Mouse (Mus musculus): Measurements from ENCODE around the gene Cpsf2.
"Not testable (repeated sequence)": the region's sequence is repeated elsewhere in the genome, so short reads cannot be mapped to it uniquely, and the experiment has no call there.

The Cpsf2 gene

DNA sequence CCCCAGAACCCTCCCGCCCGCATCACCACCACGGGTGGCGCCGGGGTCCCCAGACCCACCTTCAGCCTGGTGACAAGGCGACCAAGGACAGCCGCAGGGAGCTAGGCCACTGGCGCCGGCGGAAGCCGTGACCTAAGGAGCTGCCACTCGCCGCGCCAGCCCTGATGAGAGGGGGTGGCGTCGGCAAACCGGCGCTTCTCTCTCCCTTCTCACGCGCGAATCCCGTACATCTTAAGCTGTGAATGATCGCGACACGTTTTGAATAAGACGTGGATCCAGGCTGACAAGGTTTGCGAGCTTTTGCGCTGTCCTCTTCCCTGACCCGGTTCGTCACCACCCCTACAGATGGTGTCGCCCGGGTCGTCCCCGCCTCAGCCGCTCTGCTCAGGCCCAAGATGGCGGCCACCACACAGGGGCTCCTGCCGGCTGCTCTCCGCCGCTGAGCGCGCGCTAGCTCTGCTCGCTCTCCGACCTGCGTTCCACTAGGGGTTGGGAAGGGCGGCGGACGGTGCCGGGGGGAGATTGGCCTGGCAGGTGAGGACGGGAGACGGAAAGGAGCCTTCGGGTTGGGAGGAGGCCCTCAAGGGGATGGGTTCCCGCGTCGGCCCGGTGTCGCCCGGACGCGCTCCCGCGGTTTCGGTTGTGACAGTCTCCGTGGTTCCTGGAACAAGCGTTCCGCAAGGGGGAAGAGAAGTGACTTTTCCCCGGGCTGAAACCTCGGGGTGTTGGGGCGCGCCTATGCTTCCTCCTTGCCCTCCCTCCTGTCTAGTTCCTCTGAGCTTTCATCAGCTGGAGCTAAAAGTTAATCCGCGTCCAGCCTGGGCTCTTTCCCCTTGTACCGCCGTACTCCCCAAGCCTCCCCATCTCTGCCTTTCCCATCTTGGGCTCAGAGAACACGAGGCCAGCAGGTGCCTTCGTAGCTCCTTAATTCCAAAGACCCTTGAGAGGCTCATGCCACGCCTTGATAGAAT is at the start of gene Cpsf2:
Cpsf2 (plus strand) TSS at position 388 of the 971 bp plus-strand sequence.
- DNase-seq (ENCODE audit: low spot score) = peak; percentile 87

DNA sequence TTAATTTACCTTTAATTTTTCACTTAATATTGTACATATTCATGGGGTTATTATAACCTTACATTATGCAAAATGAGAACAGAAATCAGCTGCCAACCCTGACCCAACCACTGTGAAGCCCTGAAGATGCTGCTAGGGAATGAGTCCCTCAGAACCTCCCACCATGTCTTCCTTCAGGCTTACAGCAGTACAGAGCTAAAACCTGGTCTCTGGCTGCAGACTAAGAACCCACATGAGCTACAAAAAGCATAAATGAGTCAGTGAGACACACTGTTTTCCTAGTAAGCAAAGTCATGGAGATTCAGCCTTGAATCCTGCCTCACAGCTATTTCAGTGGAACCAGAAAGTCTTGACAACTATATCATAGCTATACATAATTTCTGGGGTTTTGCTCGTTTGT is 47.4 kb upstream of the Cpsf2 start:
- DNase-seq (ENCODE audit: low spot score) = no peak

DNA sequence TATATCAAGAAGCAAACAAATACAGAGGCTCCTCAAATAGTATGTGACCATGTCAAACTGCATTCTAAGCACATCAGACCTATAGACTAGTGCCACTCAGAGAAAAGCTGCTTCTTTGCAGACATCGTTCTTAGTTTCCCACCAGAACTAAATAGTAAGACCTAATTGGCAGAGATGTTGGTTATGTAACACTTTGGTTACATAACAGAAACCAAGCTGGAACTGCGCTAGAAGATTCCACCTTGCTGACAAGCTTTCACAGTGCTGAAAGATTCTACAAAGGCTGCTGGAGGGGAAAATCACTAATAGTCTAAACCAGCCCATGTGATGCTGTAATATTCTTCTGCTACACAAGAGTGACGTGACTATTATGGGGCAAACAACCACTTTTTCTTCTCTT is 40.6 kb upstream of the Cpsf2 start:
- no peak for DNase-seq (ENCODE audit: low spot score)

DNA sequence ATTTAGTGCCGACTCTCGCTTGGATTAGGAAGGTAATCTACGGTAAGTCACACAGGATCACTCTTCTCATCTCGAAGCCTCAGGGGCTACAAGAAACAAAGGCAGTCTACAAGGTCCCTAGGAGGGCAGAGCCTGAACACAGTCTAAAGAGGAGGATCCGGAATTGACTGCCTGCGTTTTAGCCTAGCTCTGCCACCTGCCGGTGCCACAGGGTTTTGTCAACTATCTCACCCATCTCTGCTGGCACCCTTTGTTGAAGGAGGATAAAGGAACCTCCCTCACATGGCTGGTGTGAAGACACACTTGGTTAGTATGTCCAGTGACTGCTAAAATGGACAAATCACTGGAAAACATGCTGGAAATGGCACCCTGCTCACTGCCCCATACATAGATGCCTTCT is 38.2 kb upstream of the Cpsf2 start:
- DNase-seq (ENCODE audit: low spot score) = no peak

DNA sequence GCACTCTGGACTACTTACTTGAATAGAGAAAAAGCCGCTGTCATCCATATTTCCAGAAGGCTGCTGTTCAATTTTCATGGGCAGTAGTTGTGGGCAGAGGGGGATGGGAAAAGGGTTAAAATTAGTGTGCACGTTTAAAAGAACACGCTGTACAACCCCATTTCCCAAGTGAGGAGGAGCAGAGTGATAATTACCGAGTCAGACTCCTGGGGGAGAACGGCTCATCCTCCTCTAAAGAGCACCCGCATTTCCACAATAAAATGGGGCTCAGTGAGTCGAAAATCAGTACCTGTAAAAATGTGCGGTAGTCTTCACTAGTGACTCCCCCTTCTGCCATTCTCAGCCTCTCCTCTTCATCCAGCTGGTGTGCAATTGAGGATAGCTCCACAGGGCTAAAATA is 27.8 kb upstream of the Cpsf2 start:
- no peak for DNase-seq (ENCODE audit: low spot score)

DNA sequence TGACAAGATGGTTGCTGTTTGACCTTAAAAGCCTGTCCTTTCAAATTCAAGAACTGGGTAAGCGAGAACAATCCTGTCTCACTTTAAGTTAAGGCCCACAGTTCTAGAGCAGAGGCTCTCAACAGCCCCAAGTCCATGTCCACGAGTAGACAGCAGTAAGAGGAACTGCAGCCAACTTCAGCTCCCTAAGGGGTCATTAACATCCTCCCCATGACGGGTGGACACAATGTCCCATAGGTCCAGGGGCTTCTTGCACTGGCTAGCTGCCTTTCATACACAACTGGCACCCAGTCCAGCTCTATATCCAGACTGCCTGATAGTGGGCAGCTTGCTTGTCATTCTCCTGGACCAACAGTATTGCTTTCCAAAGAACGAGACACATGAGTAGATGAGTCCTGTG is 27.0 kb upstream of the Cpsf2 start:
- no peak for DNase-seq (ENCODE audit: low spot score)

DNA sequence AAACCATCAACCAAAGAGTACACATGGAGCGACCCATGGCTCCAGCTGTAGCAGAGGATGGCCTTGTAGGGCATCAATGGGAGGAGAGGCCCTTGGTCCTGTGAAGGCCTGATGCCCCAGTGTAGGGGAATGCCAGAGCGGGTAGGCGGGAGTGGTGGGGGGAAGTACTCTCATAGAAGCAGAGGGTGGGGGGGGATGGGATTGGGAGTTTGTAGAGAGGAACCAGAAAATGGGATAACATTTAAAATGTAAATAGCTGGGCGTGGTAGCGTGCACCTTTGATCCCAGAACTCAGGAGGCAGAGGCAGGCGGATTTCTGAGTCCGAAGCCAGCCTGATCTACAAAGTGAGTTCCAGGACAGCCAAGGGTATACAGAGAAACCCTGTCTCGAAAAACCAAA is 20.0 kb upstream of the Cpsf2 start:
- DNase-seq (ENCODE audit: low spot score) = not testable (repeated sequence)

DNA sequence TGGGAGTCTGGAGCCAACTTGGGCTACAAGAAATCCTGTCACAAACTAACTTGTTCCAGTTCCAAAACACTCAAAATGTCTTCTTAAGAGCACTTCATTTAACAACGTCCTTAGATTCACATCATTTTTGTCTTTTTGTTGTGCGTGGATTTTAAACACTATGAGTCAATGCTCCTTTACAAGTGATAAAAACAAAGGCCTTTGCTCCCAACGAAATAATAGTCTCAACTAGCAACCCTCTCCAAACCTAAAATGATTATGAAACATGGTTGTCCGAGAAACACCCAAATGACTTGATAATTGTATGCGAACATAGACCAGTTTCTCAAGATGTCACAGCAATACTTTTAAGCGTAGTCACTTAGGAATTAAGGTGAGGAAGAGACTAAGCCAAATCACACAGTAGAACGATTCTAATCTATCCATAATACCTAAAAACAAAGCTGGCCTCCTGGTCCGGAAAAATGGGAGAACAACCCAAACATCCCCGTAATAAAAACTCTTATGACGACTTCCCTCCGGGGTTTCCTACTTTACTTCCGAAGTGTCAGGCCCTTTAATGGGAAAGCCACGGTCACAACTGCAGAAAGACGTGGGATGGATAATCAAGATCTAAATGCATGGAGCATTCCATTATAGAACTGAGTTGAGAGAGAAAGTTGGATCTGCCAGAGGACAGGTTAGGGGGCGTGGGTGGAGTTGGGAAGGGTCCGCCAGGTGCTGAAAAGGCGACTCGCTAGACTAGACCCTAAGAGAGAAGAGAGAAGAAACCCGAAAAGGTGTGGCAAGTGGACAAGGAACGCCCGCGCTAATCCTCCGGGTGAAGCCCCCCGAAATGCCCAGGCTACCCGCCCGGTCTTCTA is 18.5 kb upstream of the Cpsf2 start:
- no peak for DNase-seq (ENCODE audit: low spot score)

DNA sequence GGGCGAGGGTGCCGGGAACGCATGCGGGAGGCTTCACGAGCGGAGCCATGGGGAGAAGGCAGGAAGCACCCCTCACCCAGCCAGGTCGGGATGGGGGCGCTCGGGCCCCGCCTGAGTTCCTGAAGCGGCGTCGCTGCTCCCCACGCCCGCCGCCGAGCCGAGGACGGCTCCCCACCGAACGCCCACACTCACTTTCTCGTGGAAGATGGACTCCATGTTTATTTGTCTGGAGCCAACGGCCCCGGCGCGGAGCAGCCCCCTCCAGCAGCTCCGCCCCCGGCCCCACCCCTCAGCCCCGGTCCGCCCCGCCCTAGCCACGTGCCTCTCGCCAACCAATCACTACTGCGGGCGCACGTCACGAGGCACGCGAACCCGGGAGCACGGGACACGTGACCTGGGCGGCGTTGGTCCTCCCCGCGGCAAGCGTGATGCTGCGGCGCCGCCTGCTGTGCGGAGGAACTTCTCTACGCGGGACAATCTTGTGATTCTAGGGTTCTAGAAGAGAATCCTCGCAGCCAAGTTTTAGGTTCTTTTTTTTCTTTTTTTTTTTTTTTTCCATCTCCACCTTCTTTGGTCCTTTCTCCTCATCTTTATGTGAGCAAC is 17.7 kb upstream of the Cpsf2 start, which contains the start of gene Atxn3:
Atxn3 (minus strand) TSS at position 305 of the 603 bp plus-strand sequence.
- peak; percentile 91 for DNase-seq (ENCODE audit: low spot score)

DNA sequence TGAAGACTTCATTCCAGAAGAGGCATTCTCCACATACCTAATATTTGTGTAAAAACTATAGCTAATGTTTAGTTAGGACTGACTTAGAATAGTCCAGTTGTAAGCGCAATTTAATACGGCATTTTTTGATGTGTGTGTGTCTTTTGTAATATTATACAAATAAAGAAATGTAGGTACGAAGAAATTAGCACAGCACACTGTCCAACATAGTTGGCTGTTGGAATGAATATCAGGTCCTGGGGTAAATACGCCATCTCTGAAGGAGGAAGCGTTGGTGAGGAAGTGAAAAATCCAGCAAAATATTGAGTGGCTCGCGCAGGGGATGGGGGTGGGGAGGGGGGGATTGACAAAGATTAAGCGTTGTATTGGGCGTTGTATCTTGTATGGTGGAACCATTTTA is 17.2 kb upstream of the Cpsf2 start:
- no peak for DNase-seq (ENCODE audit: low spot score)

DNA sequence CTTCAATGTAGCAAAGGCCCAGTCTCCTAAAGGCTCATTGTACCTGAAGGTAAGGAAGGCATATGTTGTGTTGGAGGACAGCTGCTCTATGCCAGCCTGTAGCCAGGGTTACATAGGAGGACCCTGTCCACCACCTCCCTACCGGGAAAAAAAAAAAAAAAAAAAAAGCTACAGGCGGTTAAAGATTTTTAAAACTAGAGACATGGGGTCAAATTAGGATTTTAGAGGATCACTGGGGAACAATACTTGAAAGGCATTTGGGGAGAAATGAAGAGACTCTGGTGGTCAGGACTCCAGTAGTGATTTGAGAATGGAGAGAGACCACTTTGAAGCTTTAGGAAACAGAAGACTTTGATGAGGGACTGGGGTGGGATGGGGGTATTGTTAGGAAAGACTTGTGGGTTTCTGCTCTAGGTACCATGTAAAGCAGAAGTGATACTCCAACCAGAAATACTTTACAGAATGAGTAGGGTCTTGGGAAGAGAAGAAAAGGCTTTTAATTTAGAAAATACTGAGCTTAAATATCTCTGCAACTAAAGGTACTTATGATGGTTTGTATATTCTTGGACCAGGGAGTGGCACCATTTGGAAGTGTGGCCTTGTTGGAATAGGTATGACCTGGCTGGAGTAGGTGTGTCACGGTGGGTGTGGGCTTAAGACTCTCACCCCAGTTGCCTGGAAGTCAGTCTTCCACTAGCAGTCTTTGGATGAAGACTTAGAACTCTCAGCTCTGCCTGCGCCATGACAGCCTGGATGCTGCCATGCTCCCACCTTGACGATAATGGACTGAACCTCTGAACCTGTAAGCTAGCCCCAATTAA is 16.6 kb upstream of the Cpsf2 start:
- not testable (repeated sequence) for DNase-seq (ENCODE audit: low spot score)

DNA sequence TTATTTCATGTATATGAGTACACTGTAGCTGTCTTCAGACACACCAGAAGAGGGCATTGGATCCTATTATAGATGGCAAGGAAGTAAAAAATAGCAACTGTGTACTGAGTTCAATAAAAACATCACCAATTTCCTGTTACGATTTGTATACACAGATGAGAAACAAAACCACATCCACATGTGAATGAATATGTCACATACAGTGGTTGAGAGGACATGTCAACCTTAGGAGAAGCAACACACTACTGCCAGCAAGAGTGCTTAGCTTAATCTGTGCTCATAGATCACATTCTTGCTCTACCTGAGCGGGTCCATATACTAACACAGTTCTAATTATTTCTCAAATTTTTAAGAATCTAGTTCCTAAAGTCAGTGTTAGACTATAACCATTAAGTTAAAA is 4.5 kb upstream of the Cpsf2 start:
- no peak for DNase-seq (ENCODE audit: low spot score)

DNA sequence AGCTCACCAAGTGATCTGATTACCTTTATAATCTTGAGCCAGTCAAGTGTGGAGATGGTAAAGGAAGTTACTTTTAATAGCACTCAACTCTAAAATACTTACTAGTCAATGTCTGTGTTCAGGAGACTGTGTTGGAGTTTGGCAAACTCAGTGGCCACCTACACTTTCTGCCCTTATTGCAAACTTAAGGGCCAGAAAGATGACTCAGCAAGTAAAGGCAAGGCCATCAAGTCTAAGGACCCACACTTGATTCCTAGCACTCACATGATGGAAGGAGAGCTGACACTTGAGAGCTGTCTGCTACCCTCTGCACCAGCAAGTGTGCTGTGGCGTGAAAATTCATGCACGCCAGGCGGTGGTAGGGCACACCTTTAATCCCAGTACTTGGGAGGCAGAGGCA is 3.6 kb upstream of the Cpsf2 start:
- DNase-seq (ENCODE audit: low spot score) = no peak

DNA sequence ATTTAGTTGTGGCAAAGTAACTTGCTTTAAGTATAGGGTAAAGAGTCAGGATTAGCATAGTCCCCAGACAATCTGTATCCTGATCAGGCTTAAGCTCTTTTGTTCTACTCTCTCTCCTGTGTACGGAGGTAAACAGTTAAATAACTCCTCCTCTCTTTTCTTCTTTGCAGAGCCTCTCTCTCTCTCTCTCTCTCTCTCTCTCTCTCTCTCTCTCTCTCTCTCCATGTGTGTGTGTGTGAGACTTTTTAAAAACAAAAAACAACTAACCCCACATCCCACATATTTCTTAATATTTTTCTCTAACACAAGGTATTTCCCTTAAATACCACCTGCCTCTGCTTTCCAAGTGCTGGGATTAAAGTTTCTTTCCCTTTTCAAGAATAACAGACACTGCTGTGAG is 1.2 kb upstream of the Cpsf2 start:
- DNase-seq (ENCODE audit: low spot score) = no peak

DNA sequence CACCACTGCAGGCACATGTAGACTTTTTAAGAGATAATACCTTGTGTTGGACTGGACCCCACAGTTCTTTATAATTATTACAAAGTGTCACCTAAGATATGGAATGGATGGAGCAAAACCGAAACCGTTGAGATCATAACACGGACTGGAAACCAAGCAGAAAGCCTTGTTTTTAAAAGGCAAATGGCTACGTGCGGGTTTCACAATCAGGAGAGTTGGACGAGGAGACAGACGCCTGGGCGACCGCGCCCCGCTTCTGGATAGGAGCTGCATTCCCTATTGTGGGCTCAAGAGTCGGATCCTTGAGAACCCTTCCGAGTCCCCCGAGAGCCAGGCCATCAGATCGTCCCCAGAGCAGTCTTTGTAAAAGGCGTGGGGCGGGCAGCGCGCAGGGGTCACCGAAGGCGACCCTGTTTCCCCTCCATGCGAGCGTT is 604 bp upstream of the Cpsf2 start:
- DNase-seq (ENCODE audit: low spot score) = no peak

DNA sequence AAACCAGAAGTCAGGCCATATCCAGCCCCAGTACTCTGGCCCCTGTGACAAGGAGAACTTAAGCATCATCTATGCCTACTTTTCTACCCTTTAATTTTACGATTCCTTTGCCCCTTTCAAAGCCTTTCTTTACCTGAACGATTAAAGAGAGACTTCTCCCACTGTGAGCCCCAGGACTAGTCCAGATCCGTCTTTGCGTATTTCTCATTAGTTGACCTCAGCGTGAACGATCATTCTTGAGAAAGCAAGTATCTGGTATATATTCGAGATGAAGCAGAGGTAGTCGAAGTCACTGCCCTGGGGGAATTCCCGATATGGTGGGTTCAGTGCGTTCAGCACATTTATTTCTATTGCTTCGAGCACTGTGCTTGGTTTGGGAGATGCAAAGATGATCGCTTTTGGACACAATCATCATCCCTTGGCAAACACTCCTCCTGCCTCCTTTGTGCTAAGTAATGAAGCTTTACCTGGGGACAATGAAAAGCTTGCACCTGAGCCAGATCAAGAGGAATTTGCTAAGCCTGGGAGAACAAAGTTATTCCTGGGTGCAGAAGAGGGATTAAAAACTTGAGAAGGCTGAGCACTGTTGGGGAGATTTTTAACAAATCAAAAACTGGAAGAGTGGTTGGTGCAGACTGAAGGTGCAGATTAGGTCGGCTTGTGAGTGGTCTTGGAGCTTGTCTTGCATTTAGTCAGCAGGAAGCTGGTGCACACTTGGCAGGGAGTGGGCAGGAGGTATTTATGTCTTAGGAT is 1.0 kb downstream of the Cpsf2 start:
- DNase-seq (ENCODE audit: low spot score) = no peak

DNA sequence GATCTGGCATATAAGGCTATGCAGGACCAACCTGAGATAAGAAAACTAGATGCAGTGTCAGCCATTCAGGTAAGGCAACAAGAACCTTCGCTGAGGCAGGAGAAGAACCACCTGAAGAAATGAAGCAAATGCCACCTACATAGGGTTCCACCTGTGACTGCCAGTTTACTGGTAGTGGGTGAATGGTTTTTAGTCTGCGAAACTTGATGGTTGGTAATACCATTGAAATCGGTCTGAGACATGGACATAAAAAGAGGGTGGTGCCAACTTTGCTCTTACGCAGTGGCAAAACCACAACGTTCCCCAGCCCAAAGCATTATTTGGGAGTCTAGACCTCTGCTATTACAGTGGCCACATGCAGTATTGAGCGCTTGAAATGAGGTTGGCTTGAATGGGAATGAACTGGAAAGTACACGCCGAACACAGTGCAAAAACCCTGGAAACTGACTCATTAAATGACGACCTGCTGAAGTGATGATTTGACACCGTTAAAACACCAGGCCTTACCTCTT is 1.7 kb downstream of the Cpsf2 start:
- no peak for DNase-seq (ENCODE audit: low spot score)

DNA sequence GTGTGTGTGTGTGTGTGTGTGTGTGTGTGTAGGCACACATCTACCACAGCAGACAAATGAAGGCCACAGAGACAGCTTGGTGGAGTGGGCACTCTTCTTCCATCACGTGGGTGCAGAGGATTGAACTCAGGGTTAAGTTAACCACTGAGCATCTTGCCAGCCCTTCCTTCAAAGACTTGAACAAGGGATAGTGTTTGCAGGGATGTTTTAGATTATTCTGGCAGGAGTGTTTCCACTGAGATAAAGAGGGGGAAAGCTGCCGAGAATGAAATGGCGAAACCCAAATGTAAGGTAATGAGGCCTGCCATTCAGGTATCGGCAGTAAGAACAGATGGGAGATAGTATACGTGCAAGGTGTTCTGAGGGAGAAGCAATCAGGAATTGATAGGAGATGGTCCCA is 2.4 kb downstream of the Cpsf2 start:
- no peak for DNase-seq (ENCODE audit: low spot score)

DNA sequence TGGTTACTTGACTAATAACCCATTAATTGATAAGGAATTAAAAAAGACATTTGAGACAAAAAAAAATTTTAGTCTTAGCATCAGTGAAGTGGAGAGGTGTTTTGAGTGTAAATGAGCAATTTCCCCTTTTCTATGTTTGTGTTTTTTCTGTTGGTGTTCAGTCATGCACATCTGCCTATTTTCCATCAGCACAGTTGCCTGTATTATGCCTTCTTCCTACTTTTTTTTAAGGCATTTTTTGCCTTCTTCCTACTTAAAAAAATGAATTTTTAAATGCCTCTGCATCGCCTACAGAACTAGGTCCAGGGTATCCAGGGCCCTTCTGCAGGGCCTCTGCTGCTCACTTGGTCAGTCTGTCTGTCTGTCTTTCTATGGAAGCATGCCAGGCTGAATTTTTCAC is 2.8 kb downstream of the Cpsf2 start:
- no peak for DNase-seq (ENCODE audit: low spot score)

DNA sequence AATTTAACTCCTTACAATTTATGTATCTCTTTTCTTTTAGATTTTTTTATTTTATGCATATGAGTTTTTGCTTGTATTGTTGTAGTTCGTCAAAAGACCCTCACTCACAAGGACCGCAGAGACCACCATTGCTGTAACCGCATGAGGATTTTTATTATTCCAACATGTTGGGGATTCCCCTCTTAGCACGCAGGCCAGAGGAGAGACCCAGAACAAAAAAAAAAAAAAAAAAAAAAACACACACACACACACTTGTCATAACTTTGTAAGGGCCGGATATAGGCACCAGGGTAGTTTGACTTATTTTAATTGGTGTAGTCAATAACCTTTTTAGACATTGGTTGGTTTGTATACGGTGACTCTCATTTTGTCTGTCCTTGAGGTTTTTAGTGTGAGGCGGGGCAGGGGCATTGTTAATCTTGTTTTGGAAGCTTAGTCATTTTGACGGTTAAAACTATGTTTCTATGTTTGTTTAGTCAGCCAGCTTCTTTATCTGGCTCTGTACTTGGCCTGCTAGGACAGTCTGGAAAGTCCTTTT is 3.5 kb downstream of the Cpsf2 start:
- DNase-seq (ENCODE audit: low spot score) = no peak

Measured in ovary, postnatal 10 days (tissue).